Mouse (Mus musculus): ENCODE data around the gene Tmprss7. TPM values are rescaled to one million over a fixed set of nuclear protein-coding genes. Genes with fewer than 3 reads are reported as not detected.

Tmprss7 gene
- polyA plus RNA-seq, 1 experiment from 2014 or later: 0.41 TPM

GRCm38 (mm10) chr16:45695445-45696160 lies 2.1 kb upstream of the Tmprss7 start:
- WGBS: 74% methylated on average over 9 of the region's 9 CpGs
- no peak for ATAC-seq

GRCm38 (mm10) chr16:45692851-45693250 lies 607 bp downstream of the Tmprss7 start:
- WGBS: 20% methylated on average over 3 of the region's 3 CpGs
- DNase-seq (ENCODE audit: low spot score) (peak; percentile 54), ATAC-seq (peak; percentile 16; the same call in 1 of the 2 replicates)
- Histone ChIP-seq H3K36me3 (ENCODE audit: control insufficient read depth, insufficient read depth, low read length) (no peaks in the 10 kb centered on the region), H3K27ac (ENCODE audit: low read depth, low read length) (no peak overlapping the region), H3K4me1 (ENCODE audit: control insufficient read depth, insufficient read depth, low read length) (peaks cover 10% of the 10 kb centered on the region), H3K9ac (ENCODE audit: low read length) (no peak overlapping the region), H3K27me3 (replicated peaks; ENCODE audit: control insufficient read depth, insufficient read depth, low read length) (no peaks in the 10 kb centered on the region), H3K9me3 (replicated peaks; ENCODE audit: control insufficient read depth, low read length) (no peaks in the 10 kb centered on the region), H3K4me3 (ENCODE audit: low read depth, low read length) (no peak overlapping the region), H3K4me2 (ENCODE audit: low read length) (no peak overlapping the region)

More at GRCm38 (mm10) chr16:45695445-45696160, 2.1 kb upstream of the Tmprss7 start:
- Histone ChIP-seq H3K4me1 (ENCODE audit: control insufficient read depth, insufficient read depth, low read length) (peaks cover 4% of the 10 kb centered on the region), H3K9ac (ENCODE audit: low read length) (no peak overlapping the region), H3K4me3 (ENCODE audit: low read depth, low read length) (no peak overlapping the region), H3K27ac (ENCODE audit: low read depth, low read length) (no peak overlapping the region), H3K9me3 (replicated peaks; ENCODE audit: control insufficient read depth, low read length) (no peaks in the 10 kb centered on the region), H3K4me2 (ENCODE audit: low read length) (no peak overlapping the region), H3K36me3 (ENCODE audit: control insufficient read depth, insufficient read depth, low read length) (no peaks in the 10 kb centered on the region), H3K27me3 (replicated peaks; ENCODE audit: control insufficient read depth, insufficient read depth, low read length) (no peaks in the 10 kb centered on the region)
- DNase-seq (ENCODE audit: low spot score): no peak

- Histone ChIP-seq H3K9ac (ENCODE audit: low read length) (no peak overlapping the region), H3K4me1 (ENCODE audit: control insufficient read depth, insufficient read depth, low read length) (peaks cover 10% of the 10 kb centered on the region), H3K36me3 (ENCODE audit: control insufficient read depth, insufficient read depth, low read length) (no peaks in the 10 kb centered on the region), H3K4me3 (ENCODE audit: low read depth, low read length) (no peak overlapping the region), H3K9me3 (replicated peaks; ENCODE audit: control insufficient read depth, low read length) (no peaks in the 10 kb centered on the region), H3K27me3 (replicated peaks; ENCODE audit: control insufficient read depth, insufficient read depth, low read length) (no peaks in the 10 kb centered on the region), H3K27ac (ENCODE audit: low read depth, low read length) (no peak overlapping the region), H3K4me2 (ENCODE audit: low read length) (no peak overlapping the region)
- DNase-seq (ENCODE audit: low spot score) (peak; percentile 71), ATAC-seq (peak; percentile 57; the same call in 1 of the 2 replicates)
- 3% methylated on average over 4 of the region's 4 CpGs for whole genome bisulfite sequencing
Measured at GRCm38 (mm10) chr16:45690178-45690577, 3.3 kb downstream of the Tmprss7 start.

- WGBS: 80% methylated on average over 3 of the region's 3 CpGs
- no peak overlapping the region for H3K9ac ChIP-seq (ENCODE audit: low read length)
- DNase-seq (ENCODE audit: low spot score) (no peak), ATAC-seq (no peak)
- H3K27ac ChIP-seq (ENCODE audit: low read depth, low read length): no peak overlapping the region
- no peak overlapping the region for H3K4me3 ChIP-seq (ENCODE audit: low read depth, low read length)
- H3K36me3 ChIP-seq (ENCODE audit: control insufficient read depth, insufficient read depth, low read length): no peaks in the 10 kb centered on the region
- no peak overlapping the region for H3K4me2 ChIP-seq (ENCODE audit: low read length)
- no peaks in the 10 kb centered on the region for H3K9me3 ChIP-seq (replicated peaks; ENCODE audit: control insufficient read depth, low read length)
- peaks cover 6% of the 10 kb centered on the region; the same call in 1 of the 2 replicates for H3K4me1 ChIP-seq (ENCODE audit: control insufficient read depth, insufficient read depth, low read length)
- no peaks in the 10 kb centered on the region for H3K27me3 ChIP-seq (replicated peaks; ENCODE audit: control insufficient read depth, insufficient read depth, low read length)
Measured at GRCm38 (mm10) chr16:45686833-45687232, 6.6 kb downstream of the Tmprss7 start.

GRCm38 (mm10) chr16:45685295-45685694 lies 8.2 kb downstream of the Tmprss7 start:
- Histone ChIP-seq H3K9ac (ENCODE audit: low read length) (no peak overlapping the region), H3K4me1 (ENCODE audit: control insufficient read depth, insufficient read depth, low read length) (peaks cover 2% of the 10 kb centered on the region; the same call in 1 of the 2 replicates), H3K9me3 (replicated peaks; ENCODE audit: control insufficient read depth, low read length) (no peaks in the 10 kb centered on the region), H3K4me3 (ENCODE audit: low read depth, low read length) (no peak overlapping the region), H3K27ac (ENCODE audit: low read depth, low read length) (no peak overlapping the region), H3K4me2 (ENCODE audit: low read length) (no peak overlapping the region), H3K36me3 (ENCODE audit: control insufficient read depth, insufficient read depth, low read length) (no peaks in the 10 kb centered on the region), H3K27me3 (replicated peaks; ENCODE audit: control insufficient read depth, insufficient read depth, low read length) (no peaks in the 10 kb centered on the region)
- no peak for DNase-seq (ENCODE audit: low spot score)
- ATAC-seq: peak; percentile 29
- 59% methylated on average over 3 of the region's 3 CpGs for WGBS

- ATAC-seq (peak; percentile 62; the same call in 1 of the 2 replicates), DNase-seq (ENCODE audit: low spot score) (peak; percentile 70)
- Histone ChIP-seq H3K27ac (ENCODE audit: low read depth, low read length) (no peak overlapping the region), H3K4me3 (ENCODE audit: low read depth, low read length) (no peak overlapping the region), H3K4me1 (ENCODE audit: control insufficient read depth, insufficient read depth, low read length) (no peaks in the 10 kb centered on the region), H3K4me2 (ENCODE audit: low read length) (no peak overlapping the region), H3K27me3 (replicated peaks; ENCODE audit: control insufficient read depth, insufficient read depth, low read length) (no peaks in the 10 kb centered on the region), H3K9me3 (replicated peaks; ENCODE audit: control insufficient read depth, low read length) (no peaks in the 10 kb centered on the region), H3K36me3 (ENCODE audit: control insufficient read depth, insufficient read depth, low read length) (no peaks in the 10 kb centered on the region), H3K9ac (ENCODE audit: low read length) (no peak overlapping the region)
- WGBS: 15% methylated on average over 8 of the region's 8 CpGs
Measured at GRCm38 (mm10) chr16:45684815-45685214, 8.6 kb downstream of the Tmprss7 start.

GRCm38 (mm10) chr16:45676462-45676861 lies 17.0 kb downstream of the Tmprss7 start:
- ATAC-seq: no peak
- DNase-seq (ENCODE audit: low spot score): peak; percentile 53

GRCm38 (mm10) chr16:45670005-45670404 lies 23.5 kb downstream of the Tmprss7 start:
- Histone ChIP-seq H3K27me3 (replicated peaks; ENCODE audit: control insufficient read depth, insufficient read depth, low read length) (no peaks in the 10 kb centered on the region), H3K4me3 (ENCODE audit: low read depth, low read length) (no peak overlapping the region), H3K9ac (ENCODE audit: low read length) (no peak overlapping the region), H3K4me1 (ENCODE audit: control insufficient read depth, insufficient read depth, low read length) (no peaks in the 10 kb centered on the region), H3K9me3 (replicated peaks; ENCODE audit: control insufficient read depth, low read length) (no peaks in the 10 kb centered on the region), H3K27ac (ENCODE audit: low read depth, low read length) (no peak overlapping the region), H3K4me2 (ENCODE audit: low read length) (no peak overlapping the region), H3K36me3 (ENCODE audit: control insufficient read depth, insufficient read depth, low read length) (no peaks in the 10 kb centered on the region)
- WGBS: 74% methylated on average over 4 of the region's 4 CpGs
- DNase-seq (ENCODE audit: low spot score): no peak
- no peak for ATAC-seq

More at GRCm38 (mm10) chr16:45676462-45676861, 17.0 kb downstream of the Tmprss7 start:
- no peak overlapping the region for H3K9ac ChIP-seq (ENCODE audit: low read length)
- no peak overlapping the region for H3K4me2 ChIP-seq (ENCODE audit: low read length)
- H3K4me3 ChIP-seq (ENCODE audit: low read depth, low read length): no peak overlapping the region
- WGBS: 44% methylated on average over 1 of the region's 1 CpGs
- H3K9me3 ChIP-seq (replicated peaks; ENCODE audit: control insufficient read depth, low read length): no peaks in the 10 kb centered on the region
- no peaks in the 10 kb centered on the region for H3K27me3 ChIP-seq (replicated peaks; ENCODE audit: control insufficient read depth, insufficient read depth, low read length)
- H3K36me3 ChIP-seq (ENCODE audit: control insufficient read depth, insufficient read depth, low read length): no peaks in the 10 kb centered on the region
- no peaks in the 10 kb centered on the region for H3K4me1 ChIP-seq (ENCODE audit: control insufficient read depth, insufficient read depth, low read length)
- H3K27ac ChIP-seq (ENCODE audit: low read depth, low read length): no peak overlapping the region

GRCm38 (mm10) chr16:45668178-45668577 lies 25.3 kb downstream of the Tmprss7 start:
- no peaks in the 10 kb centered on the region for H3K9me3 ChIP-seq (replicated peaks; ENCODE audit: control insufficient read depth, low read length)
- no peak overlapping the region for H3K4me3 ChIP-seq (ENCODE audit: low read depth, low read length)
- 67% methylated on average over 3 of the region's 3 CpGs for WGBS
- no peak for ATAC-seq
- H3K27me3 ChIP-seq (replicated peaks; ENCODE audit: control insufficient read depth, insufficient read depth, low read length): no peaks in the 10 kb centered on the region
- no peaks in the 10 kb centered on the region for H3K36me3 ChIP-seq (ENCODE audit: control insufficient read depth, insufficient read depth, low read length)
- no peaks in the 10 kb centered on the region for H3K4me1 ChIP-seq (ENCODE audit: control insufficient read depth, insufficient read depth, low read length)
- no peak overlapping the region for H3K9ac ChIP-seq (ENCODE audit: low read length)
- DNase-seq (ENCODE audit: low spot score): no peak
- no peak overlapping the region for H3K4me2 ChIP-seq (ENCODE audit: low read length)
- H3K27ac ChIP-seq (ENCODE audit: low read depth, low read length): no peak overlapping the region
